Mouse (Mus musculus) NIH3T3 (cell line): ENCODE results near the gene Nfix.

Source experiments
- DNase-seq: peaks from one replicate; pipeline ENCODE4 v3.0.0-alpha.2; 2012; ENCODE audit warnings: low read depth

Nfix gene

DNA sequence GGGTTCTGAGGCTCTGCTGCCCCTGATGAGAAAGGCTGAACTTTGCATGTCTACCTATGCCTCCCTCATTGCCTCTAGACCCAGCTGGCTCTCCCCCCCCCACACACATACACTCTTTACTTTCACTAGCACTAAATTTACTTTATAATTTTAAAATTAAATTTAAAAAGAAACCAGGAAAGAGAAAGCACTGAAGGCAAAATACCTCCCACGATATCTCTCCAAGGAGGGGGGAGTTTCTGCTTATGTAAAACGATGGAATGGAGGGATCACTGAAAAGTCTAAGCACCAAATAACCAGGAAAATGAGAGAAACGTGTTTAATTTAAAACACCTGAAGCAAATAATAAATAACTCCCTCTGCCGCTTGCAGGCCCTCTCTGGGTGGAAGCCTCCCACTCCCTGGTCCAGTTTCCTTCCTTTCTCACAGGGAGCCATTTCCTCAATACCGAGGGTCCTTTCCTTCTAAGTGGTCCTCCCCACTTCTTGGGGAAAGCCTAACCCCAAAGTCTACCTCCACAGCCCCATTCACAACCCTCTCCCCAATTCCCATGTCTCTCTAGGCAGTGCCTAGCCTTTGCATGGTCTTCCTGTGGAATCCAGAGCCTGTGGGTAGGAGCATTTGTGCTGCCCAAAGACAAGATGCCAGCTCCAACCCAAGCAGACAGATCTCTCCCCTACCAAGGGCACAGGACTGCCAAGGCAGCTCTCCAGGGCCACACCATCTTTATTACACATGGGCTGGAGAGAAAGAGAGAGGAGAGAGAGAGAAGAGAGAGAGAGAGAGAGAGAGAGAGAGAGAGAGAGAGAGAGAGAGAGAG is 18.2 kb downstream of the Nfix start:
- DNase-seq: no peak

DNA sequence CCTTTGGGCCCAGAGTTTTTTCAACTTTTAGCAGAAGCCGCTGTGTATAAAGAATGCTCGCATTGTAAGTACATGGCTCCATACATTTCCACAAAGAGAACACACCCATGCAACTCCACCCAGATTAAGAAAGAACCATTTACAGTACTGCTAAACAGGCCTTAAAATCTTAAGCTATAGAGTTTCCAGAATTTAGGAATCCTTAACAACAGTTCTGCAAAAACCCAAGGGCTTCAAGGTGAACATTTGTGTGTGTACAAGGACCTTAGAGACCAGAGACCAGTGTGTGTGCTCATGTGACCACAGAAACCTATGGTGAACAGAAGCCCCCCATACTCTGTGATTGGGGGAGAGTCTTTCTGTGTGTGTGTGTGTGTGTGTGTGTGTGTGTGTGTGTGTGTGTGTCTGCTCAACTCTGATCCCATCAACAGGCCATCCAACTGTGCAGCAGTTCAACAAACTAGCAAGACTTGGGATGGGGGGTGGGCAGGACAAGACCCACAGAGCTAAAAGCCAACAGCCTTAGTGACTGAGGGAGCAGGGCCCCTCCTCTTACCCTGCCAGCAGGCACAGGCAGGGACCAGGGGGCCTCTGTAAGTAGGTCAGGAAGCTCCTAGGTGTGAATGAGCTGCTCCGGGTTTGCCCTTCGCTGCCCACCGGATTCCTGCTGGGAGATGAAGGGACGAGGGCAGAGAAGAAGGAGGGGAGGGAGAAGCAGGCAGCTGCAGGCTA is 19.0 kb downstream of the Nfix start:
- no peak for DNase-seq

DNA sequence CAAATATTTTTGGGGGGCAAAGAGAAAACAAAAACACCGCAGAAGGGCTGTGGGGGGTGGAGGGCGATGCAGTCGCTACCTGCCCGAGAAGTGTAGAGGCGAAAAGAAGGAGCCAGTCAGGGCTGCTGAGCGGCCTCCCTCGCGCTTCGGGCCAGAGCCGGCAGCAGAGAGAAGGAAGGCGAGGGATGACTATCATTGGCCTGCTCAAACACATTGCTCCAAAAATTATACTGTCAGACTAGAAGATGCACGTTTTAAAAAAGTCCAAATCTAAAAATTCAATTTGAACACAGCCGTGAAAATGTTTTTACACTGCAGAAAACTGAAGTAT is 20.0 kb downstream of the Nfix start:
- DNase-seq: no peak

DNA sequence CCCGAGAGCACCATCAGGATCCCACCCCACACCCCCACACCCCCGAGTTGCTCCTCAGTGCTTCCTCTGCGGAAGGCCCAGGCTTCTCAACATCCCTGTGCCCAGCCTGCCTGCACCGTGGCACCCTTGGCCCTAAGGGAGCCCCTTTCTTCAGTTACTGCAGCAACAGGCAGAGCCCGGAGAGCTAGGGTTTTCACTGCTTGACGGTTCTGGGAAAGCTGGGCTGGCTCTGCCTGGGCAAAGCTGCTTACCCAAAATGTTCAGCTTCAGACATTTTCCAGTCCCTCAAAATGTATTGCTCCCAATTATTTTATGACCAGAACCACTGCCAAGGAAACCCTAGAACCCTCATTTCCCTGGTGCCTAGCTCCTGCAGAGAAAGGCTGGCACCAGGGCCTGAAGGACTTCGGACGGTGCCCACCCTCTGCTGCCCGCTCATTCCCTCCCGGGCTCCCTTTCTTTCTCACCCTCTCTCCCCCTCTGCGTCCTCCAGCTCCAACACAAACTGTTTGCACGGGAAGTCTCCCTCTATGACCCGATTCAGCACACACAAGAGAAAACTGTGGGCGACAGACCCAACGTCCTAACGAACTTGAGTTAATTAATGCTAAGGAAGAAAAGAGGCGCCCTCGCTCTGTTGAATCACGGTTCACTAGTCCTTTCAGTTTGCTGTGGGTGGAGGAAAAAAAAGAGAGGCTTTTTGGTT is 20.5 kb downstream of the Nfix start:
- no peak for DNase-seq

DNA sequence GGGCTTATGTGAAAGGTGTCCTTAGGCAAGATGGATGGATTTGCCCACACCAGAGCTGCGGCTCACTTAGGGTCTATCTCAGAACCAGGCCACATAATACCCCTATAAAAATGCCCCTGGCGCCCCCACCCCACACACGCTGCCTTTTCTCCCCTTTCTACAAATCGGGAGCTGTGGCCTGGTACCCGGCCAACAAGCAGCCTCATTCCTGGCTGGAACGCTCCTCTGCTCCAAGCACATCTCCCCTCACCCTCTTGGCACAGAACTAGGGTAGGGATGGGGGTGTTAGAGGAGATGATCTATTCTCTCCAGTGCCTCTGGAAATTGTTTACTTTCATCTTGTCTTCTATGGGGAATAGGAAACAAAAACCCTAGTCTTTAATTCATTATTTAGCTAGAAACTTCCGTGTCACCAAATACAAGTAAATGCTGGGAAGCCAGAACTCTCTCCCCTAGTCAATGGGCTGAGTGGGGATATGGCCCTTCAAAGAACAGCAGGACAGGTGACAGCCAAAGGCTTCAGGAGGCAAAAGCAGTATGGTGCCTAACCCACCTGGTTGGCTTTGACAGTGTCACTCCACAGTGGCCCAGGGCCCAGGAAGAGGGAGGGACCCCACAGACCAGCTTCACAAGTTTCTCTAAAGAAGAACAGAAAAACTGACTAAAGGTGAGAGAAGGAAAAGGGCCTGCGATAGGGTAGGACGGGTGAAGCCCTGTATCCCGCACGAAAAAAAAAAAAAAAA is 21.3 kb downstream of the Nfix start:
- DNase-seq: no peak

DNA sequence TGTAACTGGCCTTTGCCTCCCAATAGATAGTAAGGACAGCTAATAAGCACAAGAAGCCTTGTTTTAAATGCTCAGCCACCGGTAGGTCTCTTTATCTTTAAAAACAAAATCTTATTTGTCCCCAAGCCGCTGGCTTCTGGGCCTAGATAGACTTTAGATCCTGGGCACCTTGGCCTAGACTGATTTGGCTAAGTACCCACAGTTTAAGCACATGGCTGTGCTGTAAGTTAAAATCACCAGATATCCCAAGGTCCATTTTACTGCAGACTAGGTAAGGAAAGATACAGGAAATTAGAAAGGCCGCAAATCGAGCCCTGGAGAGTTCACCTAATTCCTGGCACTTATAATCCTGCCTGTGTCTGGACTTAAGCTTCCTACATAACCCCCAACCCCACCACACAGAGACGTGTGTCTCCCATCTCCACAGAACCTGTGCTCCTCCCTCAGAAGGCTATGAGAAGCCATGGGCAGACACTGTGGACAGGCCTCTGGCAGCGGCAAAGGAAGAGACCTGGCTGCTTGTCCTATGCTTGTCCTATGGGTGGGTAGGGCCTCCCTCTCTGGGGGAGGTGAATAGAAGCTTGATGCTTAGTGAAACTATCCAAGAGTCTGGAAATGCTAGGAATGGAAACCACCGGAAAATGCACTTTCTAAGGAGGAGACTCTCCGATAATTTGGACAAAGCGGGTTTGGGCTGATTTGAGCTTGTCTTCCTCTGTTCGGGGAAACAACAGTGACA is 22.1 kb downstream of the Nfix start:
- no peak for DNase-seq

DNA sequence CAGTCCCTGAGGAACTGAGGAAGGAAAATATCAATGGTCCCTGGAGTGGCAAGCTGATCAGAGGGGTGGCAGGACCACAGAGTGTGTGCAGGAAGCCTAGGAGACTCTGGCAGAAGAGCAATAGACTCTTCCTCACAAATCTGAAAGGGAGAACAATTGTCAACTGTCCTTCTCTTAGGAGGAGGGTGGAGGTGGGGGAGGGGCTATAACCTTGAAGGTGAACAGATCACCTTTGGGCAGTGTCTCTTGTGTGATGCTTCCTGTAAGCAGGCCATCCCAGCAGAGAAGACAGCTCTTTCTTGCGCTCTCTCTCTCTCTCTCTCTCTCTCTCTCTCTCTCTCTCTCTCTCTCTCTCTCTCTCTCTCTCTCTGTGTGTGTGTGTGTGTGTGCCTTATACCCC is 23.6 kb downstream of the Nfix start:
- no peak for DNase-seq

DNA sequence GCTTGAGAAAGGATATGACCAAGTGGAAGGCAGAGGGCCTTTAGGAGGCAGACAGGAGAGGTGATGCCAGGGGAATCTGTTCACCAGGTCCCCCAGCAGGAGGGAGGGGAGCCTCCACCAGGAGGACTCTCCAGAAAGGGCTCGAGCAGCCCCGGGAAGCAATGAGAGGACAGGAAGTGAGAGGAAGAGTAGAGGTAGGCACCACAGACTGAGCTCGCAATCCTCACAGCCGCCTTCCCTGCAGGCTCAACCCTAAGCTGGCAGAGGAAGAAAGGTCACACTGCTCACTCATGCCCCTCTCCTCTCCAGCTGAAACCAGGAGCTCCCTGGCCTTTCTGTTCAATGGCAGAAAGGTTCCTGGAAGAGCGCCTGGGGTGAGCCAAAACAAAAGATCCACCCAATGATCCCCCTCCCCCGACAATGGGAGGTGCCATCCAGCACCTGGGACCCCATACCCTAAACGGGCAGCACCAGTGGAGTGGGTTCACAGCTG is 24.5 kb downstream of the Nfix start:
- DNase-seq: peak; percentile 46

DNA sequence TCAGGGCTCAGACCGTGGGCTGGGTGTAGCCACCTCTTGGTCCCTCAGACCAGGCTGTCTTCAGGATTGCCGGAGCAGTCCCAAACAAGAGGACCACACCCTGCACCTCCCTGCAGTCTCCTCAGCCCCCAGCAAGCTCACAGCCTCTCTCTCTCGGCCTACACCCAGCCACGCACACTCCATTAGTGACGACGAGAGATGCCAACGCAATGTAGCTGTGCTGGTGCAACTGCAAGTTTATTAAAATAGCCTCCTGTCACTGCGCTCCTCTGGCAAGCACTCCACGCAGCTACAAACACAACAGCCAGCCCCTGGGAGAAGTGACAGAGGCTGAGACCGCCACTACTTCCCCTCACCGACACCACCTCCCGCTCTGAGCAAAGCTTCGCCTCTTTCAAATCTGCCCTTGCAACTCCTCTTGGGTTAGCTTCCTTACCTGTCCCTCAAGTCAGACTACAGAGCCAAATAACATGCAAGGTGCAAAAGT is 25.0 kb downstream of the Nfix start:
- DNase-seq: peak; percentile 67

DNA sequence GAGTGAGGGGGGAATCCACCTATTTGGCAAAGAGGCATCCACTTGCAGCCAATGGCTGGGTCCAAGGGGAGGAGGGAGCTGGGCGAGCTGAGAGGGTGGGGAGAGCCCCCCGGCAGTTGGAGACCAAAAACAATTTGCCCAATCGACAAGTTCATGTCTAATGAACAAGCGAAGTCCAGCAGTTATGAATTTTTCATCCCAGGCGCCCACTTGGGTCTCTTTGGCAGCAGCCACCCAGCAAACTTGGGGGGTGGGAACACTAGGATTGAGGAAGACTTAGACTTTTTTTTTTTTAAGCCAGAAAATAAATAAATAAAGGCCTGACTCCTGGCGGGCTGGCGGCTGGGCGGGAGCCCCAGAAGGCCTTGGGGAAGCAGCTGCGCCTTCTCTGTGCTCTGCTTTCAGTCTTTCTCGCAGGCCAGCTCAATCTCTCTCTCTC is 25.7 kb downstream of the Nfix start:
- peak; percentile 90 for DNase-seq

DNA sequence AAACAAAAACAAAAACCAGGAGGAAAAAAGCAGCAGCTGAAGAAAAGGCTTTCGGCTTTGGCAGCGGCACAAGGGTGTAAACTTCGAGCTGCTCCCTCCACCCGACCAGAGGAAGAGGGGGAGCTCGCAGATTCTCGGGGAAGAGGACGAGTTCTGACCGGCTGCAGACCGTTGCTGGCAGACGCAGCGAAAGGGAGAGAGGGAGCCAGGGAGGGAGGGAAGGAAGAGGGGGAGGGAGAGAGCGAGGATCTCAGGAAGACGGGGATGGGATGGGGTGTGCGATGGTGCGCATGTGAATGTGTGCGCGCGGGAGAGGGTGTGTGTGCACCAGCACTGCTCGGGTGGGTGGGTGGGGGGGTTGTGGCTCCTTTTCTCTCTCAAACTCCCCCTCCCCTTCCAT is 26.3 kb downstream of the Nfix start:
- DNase-seq: peak; percentile 94

DNA sequence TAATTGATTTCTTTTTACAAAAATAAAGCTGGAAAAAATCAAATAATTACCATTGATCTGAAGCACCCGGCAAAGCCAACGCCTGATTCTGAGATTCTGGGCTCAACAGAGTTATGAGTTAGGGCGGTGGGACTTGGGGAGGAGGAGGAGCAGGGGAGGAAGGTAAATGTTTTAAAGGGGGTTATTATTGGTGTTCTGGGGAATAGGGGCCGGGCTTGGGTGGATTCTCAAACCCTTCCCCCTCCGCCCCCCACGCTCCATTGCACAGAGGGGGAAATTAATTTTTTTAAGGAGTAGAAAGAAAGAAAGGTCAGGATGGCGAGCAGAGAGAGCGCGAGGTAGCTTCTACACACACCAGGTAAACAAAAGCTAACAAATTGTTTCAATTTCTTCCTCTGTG is 26.8 kb downstream of the Nfix start:
- peak; percentile 74 for DNase-seq

DNA sequence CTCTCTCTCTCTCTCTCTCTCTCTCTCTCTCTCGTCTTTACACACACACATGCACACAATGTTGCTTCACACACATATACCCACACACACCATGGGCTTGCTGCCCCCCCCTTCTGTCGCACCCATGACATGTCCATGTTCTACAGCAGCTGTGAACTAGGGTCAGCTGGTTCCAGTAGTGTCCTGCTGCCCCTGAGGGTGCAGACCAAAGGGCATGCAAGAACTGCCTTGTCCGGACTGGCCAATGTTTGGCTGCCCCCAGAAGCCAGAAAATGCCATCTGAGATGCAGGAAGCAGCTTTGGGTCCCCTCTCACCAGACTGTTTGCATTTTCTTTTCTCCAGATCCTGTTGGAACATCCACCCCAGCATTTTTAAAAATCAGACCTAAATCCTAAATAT is 27.5 kb downstream of the Nfix start:
- DNase-seq: no peak

DNA sequence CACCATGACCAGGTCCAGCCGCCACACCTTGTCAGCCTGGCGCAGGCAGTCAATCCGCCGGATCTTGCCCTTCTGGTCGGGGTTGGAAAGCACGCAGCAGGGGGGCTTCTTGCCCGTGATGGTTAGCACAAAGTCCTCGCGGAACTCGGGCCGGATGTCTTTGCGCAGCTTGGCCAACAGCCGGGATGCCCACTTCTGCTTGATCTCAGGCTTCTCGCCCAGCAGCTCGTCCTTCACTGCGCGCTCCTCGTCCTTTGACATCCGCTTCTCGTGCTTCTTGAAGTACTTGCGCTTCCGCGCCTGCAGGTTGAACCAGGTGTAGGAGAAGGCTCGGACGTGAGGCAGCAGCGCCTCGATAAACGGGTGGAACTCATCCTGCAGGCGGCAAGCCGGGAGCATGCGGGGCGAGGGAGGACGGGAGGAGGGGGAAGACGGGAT is 28.2 kb downstream of the Nfix start:
- DNase-seq: no peak

DNA sequence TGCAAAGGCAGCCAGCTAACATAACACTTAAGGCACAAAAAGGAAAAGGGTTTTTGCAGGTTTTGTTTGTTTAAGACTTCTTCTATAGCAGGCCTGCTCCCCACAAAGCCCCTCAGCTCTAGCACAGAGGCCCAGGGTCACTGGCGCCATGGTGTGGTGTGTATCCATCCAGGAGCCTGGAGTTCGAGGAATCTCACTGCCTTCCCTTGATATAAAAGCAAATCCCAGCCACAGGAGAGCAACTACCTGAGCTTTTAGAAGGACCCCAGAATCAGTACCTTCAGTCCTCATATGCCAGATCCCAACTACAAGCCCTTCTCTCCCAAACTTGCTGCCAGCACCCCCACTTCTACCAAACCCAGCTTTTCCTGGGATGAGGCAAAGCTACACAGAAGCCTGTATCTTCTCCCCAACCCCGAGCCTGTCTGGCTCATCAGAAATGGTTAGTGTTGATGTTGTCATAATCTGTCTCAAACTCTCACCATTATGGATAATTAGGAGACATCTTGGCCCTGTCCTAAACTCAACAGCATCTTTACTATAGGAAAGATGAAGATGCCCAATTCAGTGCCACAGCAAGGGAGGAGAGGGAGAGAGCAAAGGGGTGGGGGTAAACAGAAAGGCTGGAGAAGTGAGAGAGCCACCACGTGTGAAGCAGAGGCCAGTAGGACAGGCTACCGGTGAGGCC is 29.0 kb downstream of the Nfix start:
- no peak for DNase-seq

DNA sequence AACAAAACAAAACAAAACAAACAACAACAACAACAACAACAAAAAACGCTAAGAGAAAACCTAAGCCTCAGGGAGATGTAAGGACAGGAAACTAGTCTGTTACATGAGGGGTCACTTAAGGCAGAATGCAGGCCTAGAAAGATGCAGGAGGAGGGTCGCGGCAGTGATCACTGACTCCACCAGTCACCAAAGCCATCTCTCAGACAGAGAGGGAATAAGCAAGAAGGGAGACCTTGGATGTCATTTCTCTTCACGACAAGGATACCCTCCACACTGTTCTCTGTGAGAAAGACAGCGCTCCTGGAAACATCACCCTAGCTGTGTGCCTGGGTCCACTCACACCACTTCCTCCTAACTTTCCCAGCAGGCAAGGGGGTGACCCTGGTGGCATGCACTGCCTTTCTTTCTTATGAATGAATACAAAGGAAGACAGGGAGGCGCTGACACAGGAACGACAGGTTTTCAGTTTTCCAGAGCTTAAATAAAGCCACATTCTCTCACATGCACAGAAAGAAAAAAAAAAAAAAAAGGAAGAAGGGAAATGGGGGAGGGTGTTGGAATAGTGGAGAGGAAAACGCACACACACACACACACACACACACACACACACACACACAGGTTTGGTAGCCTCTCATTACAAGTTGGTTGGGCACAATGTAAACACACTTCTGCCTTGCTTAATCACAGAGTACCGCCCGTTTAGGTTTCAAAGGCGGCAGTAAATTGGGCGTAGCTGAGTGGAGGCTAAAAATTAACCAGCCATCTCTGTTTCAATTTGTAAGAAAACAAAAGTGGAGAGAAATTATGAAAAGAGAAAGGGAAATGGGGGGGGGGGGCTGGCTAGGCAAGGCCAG is 29.8 kb downstream of the Nfix start:
- no peak for DNase-seq

DNA sequence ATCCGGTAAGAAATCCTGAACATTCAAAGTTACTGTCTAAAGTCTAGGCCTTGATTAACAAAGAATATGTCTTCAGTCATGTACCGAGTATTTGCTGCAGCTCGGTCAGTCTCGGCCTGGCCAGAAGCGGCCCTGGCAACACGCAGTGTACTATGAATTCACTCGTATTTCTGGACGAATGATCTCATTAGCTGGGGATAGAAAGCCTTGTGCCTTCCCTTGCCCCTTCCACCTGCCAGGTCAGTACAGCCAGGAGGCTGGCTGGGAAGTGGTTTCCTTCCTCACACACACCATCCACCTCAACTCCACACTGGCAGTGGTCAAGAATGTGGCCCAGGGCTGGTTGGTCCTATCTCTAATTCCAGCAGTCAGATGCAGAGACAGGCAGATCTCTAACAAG is 30.8 kb downstream of the Nfix start:
- DNase-seq: no peak

DNA sequence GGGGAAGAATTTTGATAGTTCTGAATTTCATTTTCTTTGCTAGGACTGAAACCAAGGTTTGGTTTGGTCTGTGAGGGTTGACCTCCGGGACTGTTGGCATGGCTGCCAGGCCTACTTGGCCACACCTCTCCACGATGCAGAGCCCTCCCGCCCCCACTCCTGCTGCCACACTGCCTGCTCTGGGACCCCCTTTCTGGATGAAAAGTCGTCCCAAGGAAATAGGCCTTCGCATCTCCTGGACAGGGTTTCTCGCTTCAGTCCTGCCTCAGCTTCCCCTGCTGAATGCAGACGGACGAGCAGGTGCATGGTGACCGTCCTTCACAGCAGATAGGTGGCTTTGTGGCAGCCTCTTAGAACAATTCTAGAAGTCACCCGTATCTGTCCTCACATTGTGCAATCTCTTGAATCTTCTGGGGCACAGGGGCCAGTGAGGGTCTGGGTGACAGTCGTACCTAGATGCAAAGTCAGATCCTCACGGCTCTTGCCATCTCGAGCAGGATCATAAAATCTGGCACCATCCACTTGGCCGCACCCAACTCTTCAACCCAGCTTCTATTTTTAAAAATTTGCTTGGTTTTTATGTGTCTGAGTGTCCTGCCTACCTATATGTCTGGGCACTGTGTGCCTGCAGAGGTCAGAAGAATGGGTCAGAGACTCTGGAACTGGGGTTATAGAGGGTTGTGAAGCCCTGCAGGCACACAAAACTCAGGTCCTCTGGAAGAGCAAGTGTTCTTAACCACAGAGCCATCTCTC is 31.6 kb downstream of the Nfix start:
- no peak for DNase-seq

DNA sequence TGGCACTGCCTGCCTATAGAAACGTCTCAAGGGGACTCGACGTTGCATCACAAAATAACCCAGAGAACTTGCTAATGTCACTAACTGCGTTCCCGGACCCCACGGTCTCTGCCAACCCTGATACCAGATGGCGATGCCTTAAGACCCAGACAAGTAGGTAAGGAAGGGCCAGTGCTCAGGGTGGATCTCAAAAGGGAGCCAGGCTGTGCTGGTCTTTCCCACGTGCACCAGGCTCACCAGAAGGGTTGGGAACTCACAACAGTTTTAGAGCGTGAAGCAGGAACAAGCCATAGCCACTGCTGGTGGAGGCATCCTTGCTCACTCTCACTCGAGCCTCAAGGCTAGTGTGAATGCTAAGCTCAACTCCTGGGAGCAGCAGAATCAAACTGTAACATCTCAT is 32.9 kb downstream of the Nfix start:
- DNase-seq: no peak
